Mouse (Mus musculus) retina, embryonic 14.5 days (tissue): ENCODE measurements at regions not wholly inside any gene's neighbourhood (a gene's known extent, or its start where the extent isn't known, plus 50 kb on each side); places are given as distances from the start of the nearest gene placed in this dataset.
"Not testable (repeated sequence)": the region's sequence is repeated elsewhere in the genome, so short reads cannot be mapped to it uniquely, and the experiment has no call there.

Experiments used
- DNase-seq: peaks from one replicate; pipeline ENCODE4 v3.0.0-alpha.2; 2015; ENCODE audit warnings: low spot score

GRCm38 (mm10) chr14:86315974-86316373, 825.1 kb downstream of the Diaph3 start:
- DNase-seq: no peak

- no peak for DNase-seq
Measured at GRCm38 (mm10) chr14:86308949-86309543, 832.0 kb downstream of the Diaph3 start.

GRCm38 (mm10) chr14:86307806-86308205, 833.2 kb downstream of the Diaph3 start:
- DNase-seq: peak; percentile 46

GRCm38 (mm10) chr14:86301666-86302065, 839.4 kb downstream of the Diaph3 start:
- DNase-seq: no peak

GRCm38 (mm10) chr14:86300811-86301210, 840.2 kb downstream of the Diaph3 start:
- no peak for DNase-seq

- no peak for DNase-seq
Measured at GRCm38 (mm10) chr14:86297991-86298390, 843.0 kb downstream of the Diaph3 start.

GRCm38 (mm10) chr14:86294606-86295005, 846.4 kb downstream of the Diaph3 start:
- not testable (repeated sequence) for DNase-seq

- DNase-seq: no peak
Measured at GRCm38 (mm10) chr14:86293804-86294203, 847.2 kb downstream of the Diaph3 start.

GRCm38 (mm10) chr14:86293371-86293770, 847.7 kb downstream of the Diaph3 start:
- no peak for DNase-seq

- DNase-seq: no peak
Measured at GRCm38 (mm10) chr14:86290556-86290955, 850.5 kb downstream of the Diaph3 start.

GRCm38 (mm10) chr14:86261640-86262230, 879.3 kb downstream of the Diaph3 start:
- DNase-seq: no peak

GRCm38 (mm10) chr14:86254196-86254595, 886.8 kb downstream of the Diaph3 start:
- peak; percentile 63 for DNase-seq

- DNase-seq: no peak
Measured at GRCm38 (mm10) chr14:86251617-86252016, 889.4 kb downstream of the Diaph3 start.

GRCm38 (mm10) chr14:86247686-86248085, 893.3 kb downstream of the Diaph3 start:
- DNase-seq: no peak

GRCm38 (mm10) chr14:86246770-86247169, 894.3 kb downstream of the Diaph3 start:
- no peak for DNase-seq

- DNase-seq: no peak
Measured at GRCm38 (mm10) chr14:86243662-86244061, 897.4 kb downstream of the Diaph3 start.

GRCm38 (mm10) chr14:86242836-86243235, 898.2 kb downstream of the Diaph3 start:
- DNase-seq: no peak

- no peak for DNase-seq
Measured at GRCm38 (mm10) chr14:86239090-86239489, 901.9 kb downstream of the Diaph3 start.

GRCm38 (mm10) chr14:86233305-86233704, 907.7 kb downstream of the Diaph3 start:
- no peak for DNase-seq

- DNase-seq: no peak
Measured at GRCm38 (mm10) chr14:86230609-86231008, 910.4 kb downstream of the Diaph3 start.

GRCm38 (mm10) chr14:86229755-86230154, 911.3 kb downstream of the Diaph3 start:
- no peak for DNase-seq

GRCm38 (mm10) chr14:86215711-86216110, 925.3 kb downstream of the Diaph3 start:
- no peak for DNase-seq

- no peak for DNase-seq
Measured at GRCm38 (mm10) chr14:86211654-86212053, 929.4 kb downstream of the Diaph3 start.

GRCm38 (mm10) chr14:86204582-86204981, 936.5 kb downstream of the Diaph3 start:
- DNase-seq: no peak
